Mouse (Mus musculus): ENCODE data around the gene Cbx5.

Gene Cbx5

DNA sequence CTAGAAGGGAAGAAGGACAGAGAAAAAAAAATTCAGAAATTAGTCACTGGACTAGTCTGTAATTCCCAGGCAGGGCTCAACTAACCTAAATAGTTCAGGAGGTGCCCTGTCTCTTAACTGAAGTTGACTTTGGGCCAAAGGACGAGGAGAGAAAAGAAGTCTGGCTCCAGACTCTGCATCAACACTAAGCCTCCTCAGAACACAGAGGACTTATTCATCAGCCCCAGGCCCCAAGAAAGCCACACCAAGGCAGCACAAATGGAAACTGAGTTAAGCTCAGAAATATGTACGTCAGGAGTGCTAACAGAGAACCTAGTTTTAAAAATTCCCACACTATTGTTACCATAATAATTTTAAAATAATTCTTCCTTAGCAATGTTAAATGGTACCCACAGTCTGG lies 25.5 kb downstream of the Cbx5 start:
- no peak for DNase-seq

DNA sequence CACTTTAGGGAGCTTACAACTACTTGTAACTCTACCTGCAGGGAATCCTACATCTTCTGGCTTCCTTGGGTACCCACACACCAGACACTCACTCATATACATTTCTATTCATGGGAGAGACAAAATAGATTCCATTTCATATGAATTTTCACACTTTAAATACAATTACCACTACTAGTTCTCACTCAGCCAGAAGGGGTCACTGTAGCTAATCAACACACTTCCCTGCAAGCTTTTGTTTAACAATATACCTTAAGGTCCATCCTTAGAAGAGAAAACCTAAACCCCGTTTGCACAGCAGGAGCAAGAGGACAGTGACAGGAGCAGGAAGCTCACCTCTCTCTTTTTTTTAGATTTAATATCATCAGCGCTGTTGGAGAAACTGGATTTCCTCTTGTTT lies 34.5 kb downstream of the Cbx5 start:
- DNase-seq = no peak

DNA sequence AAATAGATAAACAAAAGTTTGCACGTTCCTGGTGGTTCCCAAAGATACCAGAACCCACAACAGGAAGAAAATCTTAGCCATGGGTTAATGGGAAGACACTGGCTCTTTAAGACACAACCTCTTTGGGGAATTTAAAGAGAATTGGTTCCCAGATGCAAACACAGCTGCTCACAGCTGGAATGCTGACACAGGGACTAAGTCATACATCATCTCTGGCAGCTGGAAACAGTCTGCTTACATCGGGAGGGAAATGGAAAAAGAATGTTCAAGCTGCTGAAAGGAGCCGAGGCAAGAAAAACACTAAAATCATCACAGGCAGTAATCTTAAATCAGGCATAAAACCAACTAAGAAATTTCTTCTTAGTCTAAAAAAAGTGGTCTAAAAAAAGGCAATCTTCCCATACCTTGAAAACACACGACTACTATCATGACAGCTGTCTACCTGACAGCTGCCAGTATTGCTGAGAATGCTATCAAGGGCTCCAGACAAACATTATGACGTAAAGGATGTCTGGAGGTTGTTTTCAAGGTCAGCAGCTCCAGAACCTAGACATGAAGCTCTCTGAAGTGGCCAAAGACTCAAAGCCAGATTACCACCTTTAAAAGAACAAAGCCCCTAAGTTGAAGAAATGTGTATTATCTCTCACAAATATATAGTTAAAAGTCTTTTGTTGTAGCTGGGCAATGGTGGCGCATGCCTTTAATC lies 37.4 kb downstream of the Cbx5 start:
- DNase-seq = no peak

DNA sequence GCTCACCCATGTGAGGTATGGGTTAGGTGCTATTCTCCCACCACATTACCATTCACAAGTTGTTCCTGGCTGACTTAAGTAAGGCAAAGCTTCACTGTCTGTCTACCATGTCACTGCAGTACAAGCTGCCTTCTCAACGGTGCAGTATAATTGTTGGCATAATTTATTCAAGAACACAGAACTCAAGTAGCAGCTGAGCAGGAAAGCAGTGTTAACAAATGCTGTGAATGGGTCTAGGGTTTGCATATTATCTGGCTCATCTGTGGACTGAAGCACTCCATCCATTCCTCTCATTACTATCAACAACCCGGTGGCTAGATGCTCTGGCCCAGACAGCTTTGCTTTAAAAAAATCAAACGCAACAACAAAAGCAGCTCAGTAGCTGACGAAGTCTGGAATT lies 41.8 kb downstream of the Cbx5 start:
- DNase-seq = no peak

DNA sequence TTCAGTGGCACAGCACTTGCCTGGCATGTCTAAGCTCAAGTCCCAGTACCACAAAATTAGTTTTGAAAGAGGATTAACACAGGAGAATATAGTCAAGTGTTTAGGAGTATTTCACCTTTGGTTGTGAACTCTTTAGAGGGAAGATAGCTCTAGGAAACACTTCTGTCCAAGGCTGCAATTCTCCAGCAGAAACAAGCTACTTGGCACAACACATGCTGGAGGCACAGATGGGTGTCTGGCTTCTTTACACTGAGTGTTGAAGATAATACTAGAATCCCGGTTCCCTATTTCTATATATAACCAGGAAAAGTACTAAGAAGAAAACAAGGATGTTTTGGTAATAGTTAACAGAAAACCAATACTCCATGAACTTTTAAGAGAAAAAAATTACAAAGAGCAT lies 42.8 kb downstream of the Cbx5 start:
- no peak for DNase-seq

DNA sequence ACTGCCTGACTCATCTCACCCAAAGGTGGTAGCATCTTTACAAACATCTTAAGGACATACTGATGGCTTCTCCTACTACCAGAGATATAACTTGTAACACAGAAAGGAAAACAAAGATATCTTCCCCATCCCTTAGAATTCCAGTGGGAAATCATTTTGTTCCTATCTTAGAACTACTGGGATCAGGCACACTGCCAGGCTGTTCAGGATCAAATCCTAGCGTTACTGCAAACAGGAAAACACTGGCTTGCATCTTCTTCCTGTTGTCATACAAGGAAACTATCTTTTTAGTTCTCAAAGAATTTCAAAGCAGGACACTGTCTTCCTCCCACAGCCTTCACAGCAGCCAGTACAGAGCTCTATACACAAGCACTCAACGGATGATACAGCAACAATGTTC lies 46.0 kb downstream of the Cbx5 start:
- no peak for DNase-seq

DNA sequence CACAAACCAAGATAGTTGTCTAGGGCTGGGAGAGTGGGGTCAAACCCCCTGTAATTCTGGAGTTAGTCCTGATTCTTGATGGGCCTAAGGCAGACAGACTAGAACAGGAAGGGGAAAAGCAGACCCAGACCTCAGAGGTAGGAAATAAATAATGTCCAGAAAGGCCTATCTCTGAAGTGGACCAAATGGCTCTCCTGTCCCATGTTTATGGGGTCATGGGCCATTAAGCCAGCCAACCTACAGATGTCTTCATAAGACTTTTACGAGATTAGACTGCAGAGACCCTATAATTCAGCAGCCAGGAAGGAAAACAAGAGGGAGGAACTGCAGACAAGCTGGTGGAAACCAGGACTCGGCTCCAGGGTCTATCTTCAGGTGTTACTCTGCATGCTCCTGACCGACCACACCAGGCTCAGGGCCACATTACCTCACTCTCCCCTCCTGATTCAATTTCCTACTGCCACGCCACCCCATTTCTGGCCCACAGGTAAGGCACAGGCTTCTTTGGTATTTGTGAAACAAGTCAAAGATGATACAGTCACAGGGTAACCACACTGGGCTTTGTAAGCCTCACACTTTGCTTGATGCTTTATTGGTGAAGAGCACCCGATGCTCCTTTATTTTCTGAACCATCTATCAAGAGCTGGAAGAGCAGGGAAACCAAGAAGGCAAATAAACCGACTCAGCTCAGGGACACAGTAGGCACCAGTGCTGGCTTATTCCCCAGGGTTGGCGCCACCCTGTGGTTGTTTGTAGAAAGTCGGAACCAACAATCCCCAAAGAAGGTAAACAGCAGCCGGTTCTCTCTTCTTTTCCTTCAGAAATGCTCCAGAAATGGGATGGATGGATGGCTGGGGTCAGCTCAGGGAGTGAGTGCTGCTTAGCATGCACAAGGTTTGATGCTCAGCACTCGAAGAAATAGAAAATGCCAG lies 48.8 kb downstream of the Cbx5 start:
- peak; percentile 29 for DNase-seq

DNA sequence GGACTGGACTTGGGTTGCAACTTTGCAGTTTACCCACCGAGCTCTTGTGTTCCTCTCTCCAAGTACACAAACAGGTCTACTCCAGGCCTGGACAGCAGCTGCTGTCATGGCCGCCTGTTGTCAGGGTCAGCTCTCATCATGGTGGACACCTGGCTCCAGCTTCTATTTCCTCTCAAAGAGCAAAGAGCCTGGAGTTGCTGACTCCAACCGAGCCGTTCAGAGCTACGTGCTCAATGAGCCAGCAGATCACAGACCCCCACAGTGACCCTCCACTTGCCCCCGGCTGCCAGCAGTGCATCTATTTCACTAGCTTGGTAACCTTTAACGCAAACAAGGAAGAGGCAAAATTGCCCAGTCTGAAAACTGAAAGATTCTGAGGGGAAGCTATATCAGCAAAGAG lies 49.5 kb downstream of the Cbx5 start:
- no peak for DNase-seq

DNA sequence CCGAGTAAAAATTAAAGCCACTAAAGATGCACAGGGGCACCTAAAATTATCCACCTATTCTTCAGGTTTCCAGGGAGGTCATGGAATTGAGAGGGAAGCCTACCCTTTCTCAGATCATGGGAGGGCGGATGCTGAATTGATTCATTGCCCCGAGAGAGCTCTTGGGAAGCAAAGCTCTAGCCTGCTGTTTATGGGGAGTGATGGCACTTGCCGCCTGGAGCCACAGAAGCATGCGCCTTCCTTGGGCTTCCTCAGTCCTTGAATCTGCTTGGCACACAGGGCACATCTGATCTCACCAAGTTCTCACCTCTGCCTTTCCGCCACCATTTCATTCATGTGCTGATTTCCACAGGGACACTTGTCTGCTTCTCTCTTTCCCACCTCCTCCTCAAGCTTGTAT lies 51.8 kb downstream of the Cbx5 start:
- DNase-seq = no peak

DNA sequence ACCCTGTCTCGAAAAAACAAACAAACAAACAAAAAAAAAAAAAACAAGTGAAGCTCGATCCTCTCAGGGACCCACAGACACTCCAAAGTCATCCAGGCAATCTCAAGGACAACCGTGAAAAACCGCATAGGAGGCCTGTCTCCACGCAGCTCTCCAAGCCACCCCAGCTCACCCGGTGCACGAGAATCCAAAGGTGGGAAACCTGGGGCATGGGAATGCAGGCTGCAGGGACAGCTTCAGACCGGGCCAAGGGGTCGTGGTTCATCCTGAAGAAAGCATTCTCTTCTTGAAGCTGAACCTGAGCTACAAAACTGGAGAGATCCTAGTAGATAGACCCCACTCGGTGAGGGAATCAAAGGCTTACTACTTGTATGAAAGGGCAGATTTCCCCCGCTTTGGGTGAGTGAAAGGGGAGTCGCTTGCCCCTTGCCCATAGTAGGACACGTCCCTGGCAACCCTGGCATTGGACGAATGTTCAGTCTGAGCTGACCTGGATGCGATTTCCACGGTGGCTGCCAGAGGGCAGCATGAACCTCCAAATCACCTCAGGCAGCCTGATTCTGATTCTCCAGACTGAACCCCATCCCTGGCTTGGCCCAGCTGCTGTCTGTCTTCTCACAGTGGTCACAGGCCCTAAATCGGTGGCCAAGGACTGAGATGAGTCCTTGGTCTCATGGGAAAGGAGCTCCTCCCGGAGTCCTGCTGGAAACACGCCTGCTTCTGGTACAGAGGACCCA lies 54.0 kb downstream of the Cbx5 start:
- peak; percentile 46 for DNase-seq

DNA sequence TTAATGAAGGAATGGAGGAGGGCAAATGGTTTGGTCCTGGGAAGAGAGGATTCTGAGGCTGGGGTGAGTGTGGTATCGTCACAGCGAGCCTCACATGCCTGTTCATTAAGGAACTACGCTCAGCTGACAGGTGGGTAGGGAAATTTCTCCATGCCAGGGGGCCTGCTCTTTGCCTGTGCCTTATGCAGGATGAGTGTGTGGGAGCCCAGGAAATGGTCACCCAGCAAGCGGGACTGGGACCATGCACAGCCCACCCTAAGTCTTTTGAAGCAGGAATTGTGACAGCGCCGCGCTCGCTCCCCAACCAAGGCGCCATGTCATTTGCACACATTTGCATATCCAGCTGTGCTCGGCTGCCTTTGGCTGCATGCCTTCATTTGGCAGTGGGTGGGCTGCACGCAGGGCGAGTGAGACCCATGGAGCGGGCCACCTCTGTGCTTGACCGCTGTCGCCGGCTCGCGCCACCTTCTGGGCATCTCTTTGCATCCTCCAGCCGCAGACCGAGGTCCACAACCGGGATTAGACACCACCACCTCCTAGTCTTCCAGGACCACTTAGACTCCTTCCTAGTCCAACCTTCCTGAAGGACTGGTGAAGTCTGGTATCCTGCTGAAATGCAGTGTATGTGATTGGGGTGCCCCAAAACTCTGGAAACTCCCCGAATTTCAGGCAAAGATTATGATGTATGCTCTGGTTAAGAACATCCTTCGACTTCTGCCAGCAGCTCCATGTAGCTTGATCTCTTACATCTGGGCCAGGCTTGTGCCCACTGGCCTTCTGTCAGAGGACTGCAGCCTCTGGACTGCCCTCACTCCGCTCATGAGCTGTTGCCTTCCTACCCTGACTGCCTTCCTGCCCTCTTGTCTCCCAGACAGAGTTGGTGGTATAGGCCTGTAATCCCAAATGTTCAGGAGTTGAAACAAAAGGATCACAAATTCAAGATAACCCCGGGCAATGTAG lies 55.7 kb downstream of the Cbx5 start:
- no peak for DNase-seq

DNA sequence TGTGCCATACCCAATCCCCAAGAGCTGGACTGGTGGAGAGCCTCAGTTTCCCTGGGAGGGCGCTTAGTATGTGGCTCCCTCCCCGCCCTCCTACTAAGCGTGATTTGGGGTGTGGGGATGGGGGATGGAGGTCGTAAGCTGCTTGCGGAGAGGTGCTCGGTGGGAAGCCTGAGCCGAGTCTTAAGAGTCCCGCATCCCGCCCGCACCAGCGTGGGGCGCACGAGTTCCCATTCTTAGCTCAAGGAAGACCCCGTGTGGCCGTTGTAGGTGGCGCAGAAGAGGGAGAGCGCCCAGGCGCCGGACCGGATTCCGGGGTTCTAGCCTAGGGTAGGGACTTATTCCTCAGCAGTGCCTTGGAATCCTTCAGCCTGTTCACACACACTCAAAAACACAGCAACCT lies 56.5 kb downstream of the Cbx5 start:
- peak; percentile 62 for DNase-seq

DNA sequence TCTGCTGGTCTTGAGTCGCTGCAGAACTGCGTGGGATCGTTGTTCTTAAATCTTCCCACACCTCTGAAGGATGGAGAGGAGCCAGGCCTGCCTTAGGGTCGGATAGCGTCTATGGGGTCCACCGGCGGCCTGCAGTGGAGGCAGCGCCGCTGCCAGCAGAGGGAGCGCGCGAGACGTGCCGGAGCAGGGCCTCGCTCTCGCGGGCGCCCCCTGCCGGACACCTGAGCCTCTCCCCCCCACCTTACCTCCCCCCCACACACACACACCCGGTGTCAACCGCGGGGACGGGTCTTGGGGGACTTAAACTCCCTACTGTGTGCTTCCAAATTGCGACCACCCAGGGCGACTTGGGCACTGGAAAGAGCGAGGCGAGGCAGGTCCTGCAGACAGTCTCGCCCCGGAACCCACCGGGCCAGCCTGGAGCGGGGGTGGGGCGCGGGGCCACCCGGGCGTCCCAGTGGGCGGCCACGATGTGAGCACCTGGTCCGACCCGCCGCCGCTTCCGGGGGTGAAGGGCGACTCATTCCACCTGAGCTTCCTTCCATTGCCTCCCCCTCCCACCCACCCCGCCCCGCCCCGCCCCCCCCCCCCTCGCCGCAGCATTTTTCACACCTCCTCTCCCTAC lies 57.3 kb downstream of the Cbx5 start:
- DNase-seq = peak; percentile 69

DNA sequence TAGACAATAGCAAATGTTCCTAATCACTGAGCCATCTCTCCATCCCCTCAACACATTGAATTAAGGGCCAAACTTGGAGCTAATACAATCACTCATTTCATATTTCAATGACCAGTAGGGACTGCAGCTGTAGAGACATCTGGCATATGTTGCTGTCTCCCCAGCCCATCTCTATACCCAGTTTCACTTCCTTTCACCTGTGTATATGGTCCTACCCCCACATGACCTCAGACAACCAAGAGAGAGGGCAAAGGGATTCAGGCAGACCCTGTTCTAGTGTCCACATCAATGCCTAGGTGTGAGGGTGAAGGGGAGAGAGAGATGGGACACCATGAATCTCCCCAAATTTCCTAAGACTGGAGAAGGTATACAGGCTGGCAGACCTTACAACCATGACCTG lies 59.2 kb downstream of the Cbx5 start:
- DNase-seq = no peak

DNA sequence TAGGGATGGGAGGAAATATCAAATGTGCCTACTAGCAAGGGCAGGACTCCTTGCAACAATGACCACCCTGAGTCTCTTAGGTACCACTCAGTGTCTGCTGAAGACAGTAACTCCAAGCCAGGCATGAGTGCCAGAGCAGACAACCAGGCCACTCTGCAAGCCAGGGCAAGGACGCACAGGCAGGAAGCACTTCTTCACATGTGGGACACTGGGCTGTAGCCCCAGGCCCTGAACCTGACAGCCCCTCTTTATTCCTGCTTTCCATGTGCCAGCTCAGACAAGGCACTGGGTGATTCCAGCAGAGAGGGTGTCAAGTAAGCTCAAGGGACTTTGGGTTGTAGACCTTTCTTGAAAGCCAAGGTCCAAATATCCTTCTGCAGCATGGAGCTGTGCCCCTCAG lies 60.8 kb downstream of the Cbx5 start:
- no peak for DNase-seq

DNA sequence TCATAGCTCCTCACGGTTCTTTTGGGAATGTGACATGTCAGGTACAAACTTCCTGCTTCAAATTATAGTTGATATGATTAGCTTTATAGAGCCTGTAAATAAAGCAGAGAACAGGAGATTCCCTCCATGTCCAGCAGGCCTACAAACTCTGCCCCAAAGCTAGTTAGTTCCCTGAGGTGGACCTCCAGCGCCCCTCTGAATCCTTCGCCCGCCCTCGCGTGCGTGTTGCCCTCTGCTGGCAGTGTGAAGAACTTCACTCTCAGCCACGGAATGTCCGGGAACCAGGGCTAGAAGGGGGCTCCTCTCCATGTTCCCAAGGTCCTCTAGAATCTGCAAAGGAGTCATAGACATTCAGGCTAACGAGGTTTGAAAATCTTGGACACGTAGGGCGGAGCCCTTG lies 61.5 kb downstream of the Cbx5 start:
- DNase-seq = no peak

DNA sequence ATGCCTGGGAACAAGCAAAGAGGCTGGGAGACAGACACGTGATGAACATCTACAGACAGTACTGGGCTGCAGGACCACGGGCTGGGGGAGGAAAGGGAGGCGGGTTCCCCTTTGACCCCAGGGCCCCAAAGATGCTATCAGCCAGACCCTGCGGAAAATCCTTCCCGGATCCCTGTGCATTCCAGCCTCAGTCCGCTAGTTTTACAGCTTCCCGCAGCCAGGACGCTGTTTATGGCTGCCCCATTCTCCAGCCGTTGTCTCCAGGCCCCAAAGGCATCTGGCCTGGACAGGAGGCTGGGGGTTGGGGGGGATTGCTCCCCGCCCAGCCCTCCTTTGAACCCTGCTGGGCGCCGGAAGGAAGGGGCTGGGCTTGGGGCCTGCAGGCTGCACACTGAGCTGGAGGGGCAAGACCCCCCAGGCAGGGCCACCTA lies 62.0 kb downstream of the Cbx5 start:
- DNase-seq = no peak

DNA sequence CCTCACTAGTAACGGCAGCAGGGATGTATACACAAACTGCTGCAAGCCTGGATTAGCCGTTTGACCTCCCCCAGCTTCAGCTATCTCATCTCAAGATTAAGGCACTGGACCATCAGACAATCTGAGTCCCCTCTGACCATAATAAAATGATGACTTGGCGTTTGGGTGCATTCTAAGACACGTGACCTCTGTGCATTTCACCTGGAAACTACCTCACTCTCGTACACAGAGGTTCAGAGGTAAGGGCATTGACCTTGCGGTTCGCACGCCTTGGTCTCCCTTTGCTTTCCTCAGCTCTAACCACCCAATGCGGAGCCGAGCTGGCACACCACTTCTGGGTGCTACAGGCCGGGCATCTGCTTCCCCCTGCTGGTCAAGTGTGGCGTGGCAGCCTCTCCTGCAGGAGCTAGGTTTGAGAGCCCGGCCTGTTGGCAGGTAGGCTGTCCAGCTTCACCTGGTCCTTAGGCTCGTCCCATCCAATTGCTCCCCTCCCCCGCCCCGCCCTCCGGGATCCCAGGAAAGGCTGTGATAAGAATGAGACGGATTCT lies 62.7 kb downstream of the Cbx5 start:
- peak; percentile 88 for DNase-seq

DNA sequence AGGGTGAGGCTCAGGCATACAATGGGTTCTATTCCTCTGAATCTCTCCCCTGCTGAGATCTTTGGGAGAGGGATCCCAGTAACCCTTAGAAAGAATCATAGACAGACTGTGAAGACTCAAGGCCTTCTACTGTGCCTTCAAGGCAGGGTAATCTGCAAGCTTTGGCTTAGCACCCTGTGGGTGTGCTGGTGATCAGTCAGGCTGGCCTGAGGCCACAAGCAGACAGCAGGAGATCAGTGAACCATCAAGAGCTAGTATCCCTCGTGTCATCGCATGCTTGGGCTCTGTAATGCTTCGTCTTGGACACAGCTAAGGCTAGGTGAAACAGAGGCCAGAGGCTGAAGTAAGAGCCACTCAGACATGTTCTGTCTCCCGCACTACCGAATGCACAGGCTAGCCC lies 66.4 kb downstream of the Cbx5 start:
- DNase-seq = no peak

DNA sequence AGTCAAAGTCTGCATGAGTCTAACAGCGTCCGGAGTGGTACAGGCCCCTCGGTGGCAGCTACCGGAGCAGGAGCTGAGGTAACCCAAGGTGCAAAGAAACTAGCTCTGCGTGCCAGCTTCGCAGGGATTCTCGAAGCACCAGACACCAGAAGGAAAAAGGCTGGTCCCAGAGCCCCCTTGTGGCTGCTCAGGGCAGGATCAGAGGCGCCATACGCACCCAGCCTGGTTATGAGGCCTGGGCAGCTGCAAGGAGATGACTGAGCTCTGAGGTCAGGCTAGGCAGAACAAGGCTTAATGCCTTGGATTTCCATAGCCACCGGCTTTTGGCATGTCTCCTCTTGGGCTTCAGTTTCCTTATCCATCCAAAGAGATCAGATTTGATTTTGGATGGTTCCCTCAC lies 67.1 kb downstream of the Cbx5 start:
- DNase-seq = peak; percentile 56

DNA sequence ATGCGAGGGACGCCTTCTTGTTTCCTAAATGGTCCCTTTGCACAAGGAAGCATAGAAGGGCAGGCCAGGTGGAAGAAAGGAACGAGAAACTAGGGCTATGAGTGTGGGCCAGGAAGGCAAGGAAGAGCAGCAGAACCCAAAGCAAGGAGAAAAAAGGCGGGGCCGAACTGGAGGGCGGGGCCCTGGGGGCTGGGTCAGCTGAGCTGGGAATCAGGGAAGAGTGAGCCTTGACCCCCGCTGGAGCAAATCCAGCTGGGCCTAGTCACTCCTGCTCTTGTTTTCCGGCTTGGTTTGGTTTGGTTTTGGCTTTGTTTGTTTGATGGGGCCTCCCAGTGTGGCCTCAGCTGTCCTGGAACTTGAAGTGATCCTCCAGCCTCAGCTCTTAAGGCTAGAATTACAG lies 68.3 kb downstream of the Cbx5 start:
- no peak for DNase-seq

DNA sequence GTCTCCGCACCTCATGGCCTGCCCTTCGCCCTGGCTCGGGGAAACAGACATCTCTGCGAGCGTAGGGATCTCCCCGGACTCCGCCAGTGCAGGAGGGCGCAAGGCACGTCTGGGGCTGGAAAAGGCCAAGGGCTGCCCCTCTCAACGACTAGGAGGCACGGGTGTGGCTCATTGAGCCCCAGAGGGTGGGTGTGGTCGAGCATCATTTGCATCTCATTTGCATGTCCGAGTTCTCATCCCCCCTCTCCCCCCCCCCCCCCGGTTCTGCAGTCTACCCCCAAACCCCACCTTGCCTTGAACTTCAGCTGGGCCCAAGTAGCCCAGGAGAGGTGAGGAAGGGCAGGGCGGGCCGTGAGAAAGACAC lies 69.3 kb downstream of the Cbx5 start:
- DNase-seq = no peak

Data from right cerebral cortex, adult 18-20 months (tissue).